Mouse (Mus musculus) MEL (cell line): ENCODE measurements around the gene Gzmm. TPM values are rescaled to one million over a fixed set of nuclear protein-coding genes. Genes with fewer than 3 reads are reported as not detected.

Experiments used
- DNase-seq: peaks from one replicate; pipeline ENCODE4 v3.0.0; 2011; ENCODE audit warnings: low read depth, low spot score
- H3K27ac ChIP-seq: 2 replicates; pipeline ENCODE4 v1.5.1; 2012; ENCODE audit warnings: low read depth, mild to moderate bottlenecking, control low read depth, low read length, moderate library complexity; ENCODE audit not compliant: control insufficient read depth
- H3K27me3 ChIP-seq, 2 experiments: fragments of 150-350 bp in 1 of 2; sonication (generic) in 1 of 2; 2 replicates each; pipeline ENCODE4 v1.6.1; 2012; ENCODE audit warnings: low read length in 2 of 2, mild to moderate bottlenecking in 2 of 2, improper control_type of control experiment in 1 of 2, moderate library complexity in 1 of 2; ENCODE audit not compliant: insufficient read depth in 2 of 2, control insufficient read depth in 1 of 2
- H3K36me3 ChIP-seq, 2 experiments: 2 replicates each; pipeline ENCODE4 v1.6.1; 2012 to 2014; ENCODE audit warnings: low read length in 2 of 2, improper control_type of control experiment in 1 of 2, inconsistent platforms in 1 of 2, mild to moderate bottlenecking in 1 of 2; ENCODE audit not compliant: insufficient read depth in 2 of 2, control insufficient read depth in 1 of 2
- H3K4me1 ChIP-seq, 2 experiments: fragments of 150-350 bp in 1 of 2; sonication (generic) in 1 of 2; 2 replicates each; pipeline ENCODE4 v1.6.1; 2012; ENCODE audit warnings: low read length in 2 of 2, improper control_type of control experiment in 1 of 2, mild to moderate bottlenecking in 1 of 2; ENCODE audit not compliant: insufficient read depth in 2 of 2, control insufficient read depth in 1 of 2
- H3K4me3 ChIP-seq, 2 experiments: fragments of 150-350 bp in 1 of 2; sonication (generic) in 1 of 2; 2 replicates each; pipeline ENCODE4 v1.5.1; 2012; ENCODE audit warnings: low read depth in 2 of 2, low read length in 2 of 2, mild to moderate bottlenecking in 2 of 2, moderate library complexity in 2 of 2, control low read depth in 1 of 2, improper control_type of control experiment in 1 of 2; ENCODE audit not compliant: control insufficient read depth in 1 of 2, insufficient read depth in 1 of 2
- H3K79me2 ChIP-seq: 2 replicates; pipeline ENCODE4 v1.6.1; 2012; ENCODE audit warnings: mild to moderate bottlenecking, low read length, moderate library complexity; ENCODE audit not compliant: control insufficient read depth, poor library complexity, insufficient read depth
- H3K9ac ChIP-seq: 2 replicates; pipeline ENCODE4 v1.6.1; 2012; ENCODE audit warnings: low read depth, mild to moderate bottlenecking, control low read depth, low read length, moderate library complexity; ENCODE audit not compliant: control insufficient read depth, poor library complexity, severe bottlenecking
- H3K9me3 ChIP-seq: fragments of 150-350 bp; sonication (generic); replicated peaks from 2 replicates; pipeline ENCODE4 v1.6.1; 2012; ENCODE audit warnings: mild to moderate bottlenecking, low read length, improper control_type of control experiment, moderate library complexity; ENCODE audit not compliant: insufficient read depth
- BHLHE40 ChIP-seq: IDR thresholded peaks from 2 replicates; pipeline ENCODE4 v1.6.1; 2012; ENCODE audit warnings: low read depth, mild to moderate bottlenecking, inconsistent platforms, low read length, improper control_type of control experiment, borderline replicate concordance
- CHD2 ChIP-seq: IDR thresholded peaks from 2 replicates; pipeline ENCODE4 v1.6.1; 2011; ENCODE audit warnings: low read length, improper control_type of control experiment
- ETS1 ChIP-seq: IDR thresholded peaks from 2 replicates; pipeline ENCODE4 v1.6.1; 2012; ENCODE audit warnings: low read depth, mild to moderate bottlenecking, inconsistent platforms, low read length, improper control_type of control experiment, moderate library complexity
- GABPA ChIP-seq: IDR thresholded peaks from 2 replicates; pipeline ENCODE4 v1.6.1; 2012; ENCODE audit warnings: low read depth, mild to moderate bottlenecking, inconsistent platforms, low read length, improper control_type of control experiment, moderate library complexity
- GATA1 ChIP-seq: IDR thresholded peaks from 2 replicates; pipeline ENCODE4 v1.6.1; 2011; ENCODE audit warnings: low read depth, low read length, improper control_type of control experiment
- HCFC1 ChIP-seq: IDR thresholded peaks from 2 replicates; pipeline ENCODE4 v1.6.1; 2012; ENCODE audit warnings: low read depth, mild to moderate bottlenecking, inconsistent platforms, low read length, improper control_type of control experiment, moderate library complexity
- MAX ChIP-seq: IDR thresholded peaks from 2 replicates; pipeline ENCODE4 v1.6.1; 2011; ENCODE audit warnings: low read length, improper control_type of control experiment
- NELFE ChIP-seq: IDR thresholded peaks from 2 replicates; pipeline ENCODE4 v1.6.1; 2011; ENCODE audit warnings: low read depth, low read length, improper control_type of control experiment
- POLR2AphosphoS5 ChIP-seq: IDR thresholded peaks from 2 replicates; pipeline ENCODE4 v1.6.1; 2012; ENCODE audit warnings: low read depth, borderline replicate concordance, mild to moderate bottlenecking, inconsistent platforms, low read length, moderate library complexity, mixed read lengths
- RAD21 ChIP-seq: IDR thresholded peaks from 2 replicates; pipeline ENCODE4 v1.6.1; 2011; ENCODE audit warnings: mild to moderate bottlenecking, low read depth, low read length, improper control_type of control experiment
- SIN3A ChIP-seq: IDR thresholded peaks from 2 replicates; pipeline ENCODE4 v1.6.1; 2012; ENCODE audit warnings: low read length, improper control_type of control experiment, inconsistent platforms
- TAL1 ChIP-seq: IDR thresholded peaks from 2 replicates; pipeline ENCODE4 v1.6.1; 2012; ENCODE audit warnings: mild to moderate bottlenecking, inconsistent platforms, low read length, moderate library complexity, mixed read lengths
- TCF12 ChIP-seq: IDR thresholded peaks from 2 replicates; pipeline ENCODE4 v1.6.1; 2014; ENCODE audit warnings: low read depth, mild to moderate bottlenecking, inconsistent platforms, low read length, improper control_type of control experiment, moderate library complexity
- USF1 ChIP-seq: IDR thresholded peaks from 2 replicates; pipeline ENCODE4 v1.6.1; 2014; ENCODE audit warnings: low read depth, mild to moderate bottlenecking, inconsistent platforms, low read length, improper control_type of control experiment, moderate library complexity
- ZMIZ1 ChIP-seq: IDR thresholded peaks from 2 replicates; pipeline ENCODE4 v1.6.1; 2012; ENCODE audit warnings: low read depth, mild to moderate bottlenecking, inconsistent platforms, low read length, improper control_type of control experiment, moderate library complexity
- ZNF384 ChIP-seq: IDR thresholded peaks from 2 replicates; pipeline ENCODE4 v1.6.1; 2012; ENCODE audit warnings: low read depth, mild to moderate bottlenecking, inconsistent platforms, low read length, improper control_type of control experiment
- polyA plus RNA-seq, 2 experiments: library from polyadenylated mRNA; stranded (reverse) in 1 of 2; unstranded in 1 of 2; fragments of >175 nt in 1 of 2; fragments of >200 nt in 1 of 2; gene quantifications; 2 replicates each; pipeline versions ENCODE4 v1.2.1 to v1.2.4; 2012; ENCODE audit warnings: low replicate concordance in 2 of 2, low read depth in 1 of 2; ENCODE audit not compliant: insufficient read length in 2 of 2, insufficient read depth in 1 of 2, missing spikeins in 1 of 2
- total RNA-seq: library from RNA; depleted of rRNA; stranded (reverse); fragments of 300-350 nt; gene quantifications from 2 replicates; pipeline ENCODE4 v1.2.3, GENCODE M21; 2012; rRNA removed

The Gzmm gene
- total RNA-seq (1.5 and 2.5 TPM in 2 replicates), polyA plus RNA-seq (1 to 10 TPM in 1 of 2 experiments, not detected in 1; 2.3 TPM)

DNA sequence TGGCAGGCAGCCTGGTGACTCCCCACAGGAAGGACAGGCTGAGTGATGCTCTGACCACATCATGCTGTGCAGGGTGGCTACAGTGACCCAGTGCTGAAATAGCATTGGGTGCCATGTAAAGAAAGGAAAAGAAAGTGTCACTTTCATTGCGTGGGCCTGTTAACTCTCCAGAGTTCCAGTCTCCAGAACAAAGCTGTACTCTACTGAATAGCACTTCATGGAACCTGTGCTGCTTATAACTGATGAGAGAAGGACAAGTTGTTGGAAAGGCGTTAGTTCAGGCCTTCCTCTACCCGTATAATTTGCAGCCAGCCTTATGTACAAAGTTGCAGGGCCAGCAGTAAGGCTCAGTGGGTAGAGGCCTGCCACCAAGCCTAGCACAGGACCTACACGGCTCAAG lies at the start of gene Gzmm:
Gene Gzmm (plus strand): TSS at position 301 of the 400 bp plus-strand sequence.
- TF ChIP-seq CHD2: no peak
- TF ChIP-seq GABPA: no peak
- no peak for TF ChIP-seq POLR2AphosphoS5
- TF ChIP-seq NELFE: no peak
- TF ChIP-seq BHLHE40: no peak
- no peak for TF ChIP-seq ETS1
- no peak for TF ChIP-seq HCFC1
- TF ChIP-seq RAD21: no peak
- no peak for TF ChIP-seq GATA1
- H3K4me3 ChIP-seq: no peak within 1 kb of the TSS
- peaks cover 15% of the 10 kb centered on the region for H3K79me2 ChIP-seq
- peaks cover 0 to 7% of the 10 kb centered on the region in 2 experiments; a peak in 2 of 4 replicates for H3K4me1 ChIP-seq
- no peak within 1 kb of the TSS for H3K9ac ChIP-seq
- H3K9me3 ChIP-seq: no peaks in the 10 kb centered on the region
- H3K27me3 ChIP-seq: no peaks in the 10 kb centered on the region
- no peak for DNase-seq
- peaks cover 3% of the 10 kb centered on the region in 2 experiments; a peak in 2 of 4 replicates for H3K36me3 ChIP-seq
- H3K27ac ChIP-seq: no peak within 1 kb of the TSS

DNA sequence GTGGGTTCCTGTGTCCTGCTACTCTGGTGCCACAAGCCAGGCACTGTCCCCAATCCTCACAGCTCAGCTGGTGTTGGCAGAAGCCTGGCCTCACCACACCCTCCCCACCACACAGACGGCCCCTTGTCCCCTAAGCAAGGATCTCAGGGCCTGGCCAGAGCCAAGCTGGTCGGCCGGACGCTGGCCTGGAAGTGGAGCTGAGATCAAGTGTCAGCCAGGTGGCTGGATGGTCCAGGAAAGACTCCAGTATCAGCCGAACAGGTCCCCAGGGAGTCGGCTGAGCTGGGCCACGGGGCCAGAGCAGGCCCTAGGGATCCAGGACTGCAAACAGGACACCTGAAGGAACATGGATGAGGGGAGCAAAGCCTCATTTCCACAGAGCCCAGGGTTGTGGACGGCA lies 43.1 kb upstream of the Gzmm start, which contains the start of gene Odf3l2:
Gene Odf3l2 (minus strand): TSS at position 28 of the 400 bp plus-strand sequence.
- Histone ChIP-seq H3K36me3 (no peaks in the 10 kb centered on the region), H3K79me2 (no peaks in the 10 kb centered on the region), H3K9me3 (no peaks in the 10 kb centered on the region), H3K4me3 (no peak within 1 kb of the TSS), H3K9ac (no peak within 1 kb of the TSS), H3K27me3 (no peaks in the 10 kb centered on the region), H3K4me1 (no peaks in the 10 kb centered on the region), H3K27ac (no peak within 1 kb of the TSS)
- DNase-seq: no peak
- no peak for TF ChIP-seq GATA1
- TF ChIP-seq ZNF384: no peak
- no peak for TF ChIP-seq SIN3A
- TF ChIP-seq CHD2: no peak
- no peak for TF ChIP-seq MAX
- no peak for TF ChIP-seq ZMIZ1
- TF ChIP-seq TCF12: no peak
- TF ChIP-seq USF1: no peak
- TF ChIP-seq TAL1: no peak
